Mouse (Mus musculus): Measurements from ENCODE around the gene Pgrmc2.

DNA sequence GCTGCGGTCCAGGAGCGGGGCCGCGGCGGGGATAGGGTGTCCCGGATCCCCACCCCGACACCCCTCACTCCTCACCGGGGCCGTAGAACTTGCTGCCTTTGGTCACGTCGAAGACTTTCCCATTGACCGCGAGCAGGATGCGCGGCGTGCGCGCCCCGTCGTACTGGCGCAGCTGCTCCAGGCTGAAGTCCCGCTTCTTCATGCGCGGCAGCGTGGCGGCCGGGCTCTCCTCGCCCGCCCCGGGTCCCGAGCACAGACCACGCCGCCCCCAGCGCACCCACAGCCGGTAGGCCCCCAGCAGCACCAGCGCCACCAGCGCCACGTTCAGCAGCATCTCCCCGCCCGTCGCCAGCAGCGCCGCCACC lies 344 bp downstream of the Pgrmc2 start:
- TF ChIP-seq POLR2A (IDR thresholded peaks at IDR 0.05; ENCODE audit: control insufficient read depth, extremely low read depth, insufficient read depth, low read length, poor library complexity) (no peak), CTCF (IDR thresholded peaks at IDR 0.05; ENCODE audit: borderline replicate concordance, control insufficient read depth, extremely low read depth, insufficient read depth, low read length, poor library complexity) (no peak)

Measured in thymus, adult 2 months (tissue).